Mouse (Mus musculus) layer of hippocampus, postnatal 10 days (tissue): ENCODE measurements at regions not wholly inside any gene's neighbourhood (a gene's known extent, or its start where the extent isn't known, plus 50 kb on each side); places are given as distances from the start of the nearest gene placed in this dataset.

Experiments
- DNase-seq, 2 experiments: peaks; one replicate each; pipeline ENCODE4 v3.0.0; 2021; ENCODE audit warnings: low spot score in 2 of 2

- DNase-seq = no peak
Measured at GRCm38 (mm10) chr1:25921184-25921583, 91.7 kb upstream of the Adgrb3 start.

DNA sequence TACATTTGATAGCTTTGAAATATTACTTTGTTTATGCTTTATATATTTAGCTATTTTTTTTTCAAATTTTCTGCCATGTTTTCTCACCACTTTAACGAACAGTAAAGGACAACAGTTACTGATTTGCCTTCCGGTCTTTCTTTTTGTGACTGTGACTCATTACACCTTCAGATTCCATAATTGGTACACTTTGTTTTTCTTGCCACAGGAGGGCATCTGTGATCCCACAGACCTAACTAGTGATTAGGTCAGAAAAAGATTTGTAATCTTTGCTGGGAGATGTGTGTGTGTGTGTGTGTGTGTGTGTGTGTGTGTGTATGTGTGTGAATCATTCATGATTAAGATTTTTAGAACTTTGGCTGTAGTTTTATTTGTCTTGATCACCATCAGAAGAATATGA lies 64.7 kb upstream of the Adgrb3 start:
- no peak for DNase-seq

DNA sequence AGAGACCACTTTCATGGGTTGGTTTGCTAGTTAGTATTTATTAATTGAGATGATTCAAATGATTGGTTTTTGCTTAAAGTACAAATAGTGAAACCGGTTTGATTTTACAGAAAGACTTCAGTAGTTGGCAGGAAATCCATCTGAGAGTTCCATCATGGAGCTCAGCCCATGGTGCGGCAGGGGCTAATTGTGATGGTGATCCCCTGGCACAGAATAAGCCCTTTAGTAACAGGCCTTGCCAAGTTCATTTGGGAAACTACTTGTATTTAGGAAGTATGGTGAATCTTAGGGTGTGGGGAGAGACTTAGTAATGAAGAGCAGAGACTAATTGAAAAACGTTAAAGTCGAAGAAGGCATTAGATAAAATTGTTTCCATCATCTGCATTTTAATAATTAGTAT lies 63.5 kb upstream of the Adgrb3 start:
- DNase-seq = no peak

- DNase-seq = peak in 1 of 2 experiments; percentile 21
Measured at GRCm38 (mm10) chr1:25892026-25892739, 62.7 kb upstream of the Adgrb3 start.

DNA sequence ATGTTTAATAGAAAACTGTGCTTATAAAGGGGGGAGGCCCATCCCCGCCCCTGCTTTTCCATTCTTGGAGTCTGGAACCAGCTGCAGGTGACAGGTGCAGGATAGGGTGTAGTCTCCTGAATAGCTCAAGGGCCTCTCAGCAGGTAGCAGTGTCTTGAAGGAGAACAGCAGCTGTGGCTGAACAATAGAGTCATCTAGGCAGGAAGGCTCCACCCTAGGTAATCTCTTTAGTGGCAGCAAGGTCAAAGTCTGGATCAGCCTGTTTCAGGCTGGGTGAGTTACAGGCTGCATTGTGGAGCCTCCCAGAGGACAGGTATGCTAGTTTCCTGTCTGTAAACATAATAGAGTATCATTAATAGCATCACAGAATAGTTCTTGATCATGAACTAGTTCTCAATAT lies 58.5 kb upstream of the Adgrb3 start:
- DNase-seq = no peak

DNA sequence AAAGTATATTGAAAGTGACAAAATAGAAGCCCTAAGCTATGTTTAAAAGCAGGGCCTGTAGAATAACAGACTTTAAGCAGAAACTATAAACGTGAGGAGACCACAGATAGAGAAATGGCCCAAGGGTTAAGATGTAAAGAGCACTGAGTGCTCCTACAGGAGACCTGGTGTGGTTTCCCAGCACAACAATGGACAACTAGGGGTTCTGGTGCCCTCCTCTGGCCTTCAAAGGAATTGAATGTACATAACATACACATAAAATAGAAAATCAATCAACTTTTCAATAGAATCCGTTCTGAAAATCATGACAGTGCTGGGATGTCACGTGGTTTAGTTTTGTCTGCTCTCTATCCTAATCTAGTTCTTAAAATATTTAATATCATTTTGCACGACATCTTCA lies 55.5 kb upstream of the Adgrb3 start:
- no peak for DNase-seq
